ENCODE assay signal across 14 mouse cellular contexts in genomic region chr6:139769744-139770473, GRCm38 (mm10).
DNase-seq lines count a peak whose midpoint lies in the region.
"Had no signal": no experiment of that assay in that cellular context is flagged by ENCODE, and none has a peak within 500 bp of the region (broad histone marks: within the 10 kb centered on the region; RNA-seq: fewer than 3 reads in every experiment).

No protein-coding gene starts in this region.

- DNase-seq in adrenal gland, postnatal 14 days: peak; percentile 19
- DNase-seq in adrenal gland, adult 2 months: no peak
- DNase-seq in 3134 (ENCODE audit: extremely low read depth, insufficient read length, low spot score) (peak; percentile 12), ES-CJ7 (ENCODE audit: low read depth, low spot score) (peak; percentile 11), ZHBTc4 (ENCODE audit: low read depth, low spot score) (peak; percentile 17)
- no peak for DNase-seq in retina, postnatal 1 day
- DNase-seq in natural killer cell, adult 2 months (ENCODE audit: low spot score in 2 of 2): no peak
- no peak for DNase-seq in cerebellum, adult 9-10 months
- DNase-seq: cerebellum, adult 11 months; cerebellum, adult 8-10 months; cerebellum, postnatal 36 days; gastrocnemius, adult 2 months; gastrocnemius, postnatal 25 days; kidney, adult 18-20 months had no signal

Comparison
In these comparisons a context has a peak if more than half of its experiments do, and no peak if none do; other contexts are left out.
1. DNase-seq: peak in adrenal gland, postnatal 14 days (single experiment), 3134 (single experiment), ES-CJ7 (single experiment) and ZHBTc4 (single experiment); none in adrenal gland, adult 2 months (single experiment), retina, postnatal 1 day (single experiment), natural killer cell, adult 2 months (0 of 2) and cerebellum, adult 9-10 months (single experiment).